Mouse (Mus musculus) spleen, adult 2 months (tissue): ENCODE data around the gene Acat3.

Experiments
- CTCF ChIP-seq: fragments of 200-500 bp; IDR thresholded peaks from 2 replicates; pipeline ENCODE4 v1.5.1; 2011; ENCODE audit warnings: mild to moderate bottlenecking, inconsistent platforms; ENCODE audit not compliant: insufficient read depth, insufficient read length, insufficient replicate concordance; ENCODE audit errors: extremely low read depth
- POLR2A ChIP-seq: fragments of 200-500 bp; IDR thresholded peaks from 2 replicates; pipeline ENCODE4 v1.6.1; 2011; ENCODE audit warnings: low read depth, low read length, inconsistent platforms

DNA sequence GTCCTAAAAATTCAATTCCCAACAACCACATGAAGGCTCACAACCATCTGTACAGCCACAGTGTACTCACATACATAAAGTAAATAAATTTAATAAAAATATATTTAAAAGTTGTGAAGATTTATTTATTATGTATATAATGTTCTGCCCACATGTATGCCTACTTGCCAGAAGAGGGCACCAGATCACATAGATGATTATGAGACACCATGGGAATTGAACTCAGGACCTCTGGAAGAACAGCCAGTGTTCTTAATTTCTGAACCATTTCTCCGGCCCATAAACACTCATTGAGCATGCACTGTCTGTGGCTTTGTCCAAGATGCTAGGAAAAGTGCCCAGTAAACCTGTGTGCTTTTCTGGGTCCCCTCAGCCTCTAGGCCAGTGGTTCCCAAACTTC is 59.2 kb downstream of the Acat3 start:
- no peak for TF ChIP-seq POLR2A
- TF ChIP-seq CTCF = no peak
